Mouse (Mus musculus) E14TG2a.4 (cell line): ENCODE results near the gene Igsf23.

Experiments used
- CTCF ChIP-seq: conservative IDR thresholded peaks from 2 replicates; pipeline ENCODE4 v1.5.1; 2014; ENCODE audit warnings: low read length
- NANOG ChIP-seq: IDR thresholded peaks from 2 replicates; pipeline ENCODE4 v1.6.1; 2014; ENCODE audit warnings: borderline replicate concordance, low read length, mixed read lengths

DNA sequence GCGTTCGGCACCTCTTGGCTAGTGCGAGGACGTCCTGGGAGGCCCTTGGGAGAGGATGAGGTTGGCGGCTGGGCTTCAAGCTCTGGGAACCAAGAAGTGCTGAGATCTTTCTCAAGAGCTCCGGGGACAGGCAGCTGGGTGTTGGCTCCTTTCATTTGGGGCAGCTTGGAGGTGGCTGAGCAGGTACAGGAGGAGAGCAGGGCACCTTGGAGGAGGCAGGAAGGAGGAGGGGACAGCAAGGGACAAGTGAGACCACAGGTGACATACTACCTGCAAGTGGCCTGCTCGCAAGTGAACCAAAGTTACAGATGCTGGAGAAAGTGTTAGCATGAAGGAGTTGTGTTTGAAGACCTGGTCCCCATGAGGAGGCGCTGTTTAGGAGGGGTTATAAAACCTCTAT lies 5.8 kb downstream of the Igsf23 start:
- TF ChIP-seq CTCF (no peak), NANOG (no peak)
